Mouse (Mus musculus): ENCODE measurements around the gene Vldlr.

GRCm38 (mm10) chr19:27183511-27183910 is 32.8 kb upstream of the Vldlr start:
- TF ChIP-seq GATA1 (IDR thresholded peaks at IDR 0.05; ENCODE audit: borderline replicate concordance, low read length) (no peak), CTCF (IDR thresholded peaks at IDR 0.05; ENCODE audit: low read depth, low read length) (no peak)

Data from G1E (cell line).